Mouse (Mus musculus) cortical plate, adult 2 months (tissue): Measurements from ENCODE around the gene Vps13d. TPM values are rescaled to one million over a fixed set of nuclear protein-coding genes. Genes with fewer than 3 reads are reported as not detected.
"Not testable (repeated sequence)": the region's sequence is repeated elsewhere in the genome, so short reads cannot be mapped to it uniquely, and the experiment has no call there.

Experiments used
- H3K27ac ChIP-seq: fragments of 200-500 bp; 2 replicates; pipeline ENCODE4 v1.5.1; 2012; ENCODE audit warnings: low read length, control low read depth, inconsistent platforms; ENCODE audit not compliant: insufficient read depth
- H3K4me1 ChIP-seq: fragments of 200-500 bp; 2 replicates; pipeline ENCODE4 v1.6.1; 2011; ENCODE audit warnings: low read length; ENCODE audit not compliant: control insufficient read depth, insufficient read depth
- H3K4me3 ChIP-seq: fragments of 200-500 bp; 2 replicates; pipeline ENCODE4 v1.5.1; 2011; ENCODE audit warnings: mild to moderate bottlenecking, low read length, control low read depth; ENCODE audit not compliant: insufficient read depth
- CTCF ChIP-seq: fragments of 200-500 bp; IDR thresholded peaks from 2 replicates; pipeline ENCODE4 v1.5.1; 2011; ENCODE audit warnings: mild to moderate bottlenecking, control low read depth, low read length; ENCODE audit not compliant: insufficient read depth; ENCODE audit errors: extremely low read depth
- POLR2A ChIP-seq: fragments of 200-500 bp; IDR thresholded peaks from 2 replicates; pipeline ENCODE4 v1.6.1; 2011; ENCODE audit warnings: mild to moderate bottlenecking, low read length, control low read depth; ENCODE audit not compliant: insufficient read depth; ENCODE audit errors: extremely low read depth
- polyA plus RNA-seq: library from polyadenylated mRNA; depleted of rRNA; stranded (reverse); fragments of >200 nt; gene quantifications from 2 replicates; pipeline ENCODE4 v1.2.3, GENCODE M21; 2012

Vps13d gene
- polyA plus RNA-seq, 1 experiment = 50.2 TPM

GRCm38 (mm10) chr4:145196586-145196985 is 1.8 kb upstream of the Vps13d start:
- no peak overlapping the region for H3K4me3 ChIP-seq
- no peaks in the 10 kb centered on the region; the same call in 1 of the 2 replicates for H3K4me1 ChIP-seq
- H3K27ac ChIP-seq = no peak overlapping the region
- TF ChIP-seq POLR2A (no peak), CTCF (no peak)

DNA sequence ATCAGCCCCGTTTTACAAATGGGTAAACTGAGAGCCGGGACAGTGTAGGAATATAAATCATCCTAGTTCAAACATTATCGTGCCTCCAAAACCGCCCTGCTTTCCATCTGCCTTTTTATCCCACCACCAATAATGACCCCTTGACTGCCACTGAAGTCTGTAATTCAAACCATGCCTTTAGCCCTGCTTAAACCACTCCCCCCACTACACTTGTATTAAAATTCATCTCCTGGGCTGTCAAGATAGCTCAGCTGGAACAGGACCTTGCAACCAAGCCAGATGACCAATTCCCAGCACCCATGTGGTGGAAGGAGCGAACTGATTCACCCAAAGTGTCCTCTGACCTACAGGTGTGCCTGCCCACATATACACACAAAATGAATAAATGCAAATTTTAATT is 367 bp upstream of the Vps13d start:
- no peak overlapping the region for H3K27ac ChIP-seq
- H3K4me1 ChIP-seq = no peaks in the 10 kb centered on the region; the same call in 1 of the 2 replicates
- TF ChIP-seq POLR2A (no peak), CTCF (no peak)
- H3K4me3 ChIP-seq = peak overlapping the region; percentile 93; the same call in 1 of the 2 replicates

- H3K4me3 ChIP-seq = peak overlapping the region; percentile 93
- TF ChIP-seq POLR2A = no peak
- TF ChIP-seq CTCF = no peak
- H3K27ac ChIP-seq = peak overlapping the region; percentile 41; the same call in 1 of the 2 replicates
- H3K4me1 ChIP-seq = no peaks in the 10 kb centered on the region; the same call in 1 of the 2 replicates
These were observed 754 bp downstream of the Vps13d start for GRCm38 (mm10) chr4:145193991-145194511.

DNA sequence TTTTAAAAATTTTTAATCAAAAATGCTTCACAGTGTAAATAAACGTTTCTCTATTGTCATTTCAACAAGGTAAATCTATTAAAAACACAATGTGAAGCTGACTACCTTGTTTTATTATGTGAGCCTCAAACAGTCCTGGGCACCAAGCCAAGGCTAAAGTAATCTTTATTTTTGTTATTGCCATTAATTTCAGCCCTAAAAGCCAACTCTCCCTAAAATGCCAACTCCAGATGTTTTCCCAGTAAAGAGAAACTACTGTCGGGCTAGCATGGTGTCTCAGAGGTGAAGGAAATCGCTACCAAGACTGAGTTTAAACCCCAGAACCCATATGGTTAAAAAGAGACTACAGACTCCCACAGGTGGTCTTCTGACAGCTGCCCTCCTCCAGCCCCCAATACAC is 1.4 kb downstream of the Vps13d start:
- Histone ChIP-seq H3K4me3 (peak overlapping the region; percentile 93; the same call in 1 of the 2 replicates), H3K27ac (no peak overlapping the region), H3K4me1 (no peaks in the 10 kb centered on the region; the same call in 1 of the 2 replicates)
- TF ChIP-seq CTCF (no peak), POLR2A (no peak)

- Histone ChIP-seq H3K27ac (no peak overlapping the region), H3K4me1 (no peaks in the 10 kb centered on the region; the same call in 1 of the 2 replicates), H3K4me3 (no peak overlapping the region)
- no peak for TF ChIP-seq CTCF
- no peak for TF ChIP-seq POLR2A
These were observed 2.1 kb downstream of the Vps13d start for GRCm38 (mm10) chr4:145192686-145193085.

DNA sequence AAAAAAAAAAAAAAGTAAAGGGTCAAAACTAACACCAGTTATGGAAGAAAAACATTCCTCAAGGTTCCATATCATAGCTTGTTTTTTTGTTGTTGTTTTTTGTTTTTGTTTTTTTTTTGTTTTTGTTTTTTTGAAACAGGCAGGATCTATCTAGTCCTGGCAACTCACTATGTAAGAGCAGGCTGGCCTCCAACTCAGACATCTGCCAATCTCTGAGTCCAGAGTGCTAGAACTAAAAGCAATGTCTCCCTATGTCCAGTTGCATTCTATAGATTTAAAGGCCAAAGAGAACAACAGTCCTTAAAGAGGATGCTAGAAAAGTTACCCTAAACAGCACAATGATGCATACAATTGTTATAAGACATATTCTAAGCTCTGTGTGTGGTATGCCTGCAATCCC is 6.2 kb downstream of the Vps13d start:
- H3K27ac ChIP-seq = no peak overlapping the region
- H3K4me3 ChIP-seq = no peak overlapping the region
- peaks cover 2% of the 10 kb centered on the region for H3K4me1 ChIP-seq
- TF ChIP-seq POLR2A = no peak
- TF ChIP-seq CTCF = no peak

DNA sequence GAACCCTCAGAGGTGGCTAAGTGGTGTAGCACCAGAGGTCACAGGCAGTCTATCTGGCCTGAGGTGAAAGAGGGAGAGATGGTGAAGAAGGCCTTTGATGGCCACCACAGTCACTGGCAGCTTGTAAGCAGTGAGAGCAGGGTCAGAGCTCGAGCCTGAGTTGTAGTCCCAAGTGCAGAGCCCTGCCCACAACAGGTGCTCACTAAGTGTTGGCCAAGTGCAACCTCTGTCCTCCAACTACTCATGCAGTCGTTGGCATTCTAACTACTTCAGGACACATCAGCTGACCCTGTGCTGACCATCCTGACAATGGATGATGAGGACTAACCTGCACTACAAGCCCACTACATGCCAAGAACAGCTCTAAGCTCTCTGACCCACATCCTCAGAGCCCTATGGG is 7.2 kb downstream of the Vps13d start:
- Histone ChIP-seq H3K4me1 (peaks cover 2% of the 10 kb centered on the region; the same call in 1 of the 2 replicates), H3K27ac (no peak overlapping the region), H3K4me3 (no peak overlapping the region)
- TF ChIP-seq CTCF = no peak
- no peak for TF ChIP-seq POLR2A

- Histone ChIP-seq H3K27ac (no peak overlapping the region), H3K4me1 (peaks cover 2% of the 10 kb centered on the region; the same call in 1 of the 2 replicates), H3K4me3 (no peak overlapping the region)
- TF ChIP-seq POLR2A = no peak
- TF ChIP-seq CTCF = no peak
These were observed 15.8 kb downstream of the Vps13d start for GRCm38 (mm10) chr4:145178918-145179549.

- not testable (repeated sequence) for H3K4me3 ChIP-seq, H3K27ac ChIP-seq, H3K4me1 ChIP-seq
These were observed 29.3 kb downstream of the Vps13d start for GRCm38 (mm10) chr4:145165542-145165941.

- no peak for TF ChIP-seq POLR2A
- TF ChIP-seq CTCF = no peak
- H3K4me1 ChIP-seq = no peaks in the 10 kb centered on the region
- no peak overlapping the region for H3K4me3 ChIP-seq
- no peak overlapping the region for H3K27ac ChIP-seq
These were observed 30.7 kb downstream of the Vps13d start for GRCm38 (mm10) chr4:145164111-145164510.
